Comparison of ENCODE assay signal across 8 mouse cellular contexts in the genomic region with DNA sequence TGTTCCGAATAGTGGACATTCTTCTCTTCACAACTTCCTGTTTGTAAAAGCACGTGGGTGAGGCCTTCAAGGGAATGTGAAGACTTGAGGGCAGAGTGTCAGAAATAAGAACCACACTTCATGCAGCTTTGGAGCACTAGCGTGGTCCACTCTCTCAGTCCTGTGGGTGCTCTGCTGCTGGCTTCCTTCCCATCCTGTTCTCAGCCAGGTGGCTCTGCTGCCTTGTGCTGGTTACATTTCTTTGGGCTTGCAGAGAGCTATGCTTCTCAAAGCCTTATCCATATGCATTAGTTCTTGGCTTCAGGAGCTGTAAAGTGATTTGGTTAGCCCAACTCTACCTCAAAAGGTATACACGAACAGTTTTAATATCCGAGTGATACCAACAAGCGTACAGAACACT.
"Had no signal": no experiment of that assay in that cellular context is flagged by ENCODE, and none has a peak within 500 bp of the region (broad histone marks: within the 10 kb centered on the region; RNA-seq: fewer than 3 reads in every experiment).

No protein-coding gene starts in this region.

- DNase-seq: left cerebral cortex, postnatal 4 days; liver, postnatal 0 days; lung, embryonic 14.5 days; spleen, adult 18-20 months; thymus, postnatal 25 days had no signal

- ATAC-seq: intestine, embryonic 15.5 days; liver, postnatal 0 days; lung, postnatal 0 days; midbrain, embryonic 15.5 days had no signal
